Mouse (Mus musculus) right cerebral cortex, postnatal 10 days (tissue): ENCODE results near the gene Dlk1.

Experiments
- DNase-seq, 2 experiments: peaks; one replicate each; pipeline ENCODE4 v3.0.0; 2021; ENCODE audit warnings: low spot score in 2 of 2

The Dlk1 gene

GRCm38 (mm10) chr12:109452592-109452991 is at the start of gene Dlk1:
Gene Dlk1 (plus strand): TSS chr12:109452823.
- no peak for DNase-seq

GRCm38 (mm10) chr12:109402943-109403342 is 49.7 kb upstream of the Dlk1 start:
- no peak for DNase-seq

- DNase-seq = no peak
Measured at GRCm38 (mm10) chr12:109403752-109404151, 48.9 kb upstream of the Dlk1 start.

GRCm38 (mm10) chr12:109406018-109406417 is 46.6 kb upstream of the Dlk1 start:
- no peak for DNase-seq

GRCm38 (mm10) chr12:109410723-109411122 is 41.9 kb upstream of the Dlk1 start:
- DNase-seq = no peak

GRCm38 (mm10) chr12:109411172-109412070 is 41.2 kb upstream of the Dlk1 start:
- DNase-seq = no peak

- DNase-seq = no peak
Measured at GRCm38 (mm10) chr12:109412071-109412440, 40.6 kb upstream of the Dlk1 start.

GRCm38 (mm10) chr12:109412675-109413074 is 39.9 kb upstream of the Dlk1 start:
- no peak for DNase-seq

GRCm38 (mm10) chr12:109413321-109413720 is 39.3 kb upstream of the Dlk1 start:
- DNase-seq = no peak

- DNase-seq = no peak
Measured at GRCm38 (mm10) chr12:109416681-109417080, 35.9 kb upstream of the Dlk1 start.

- DNase-seq = no peak
Measured at GRCm38 (mm10) chr12:109417476-109418201, 35.0 kb upstream of the Dlk1 start.

GRCm38 (mm10) chr12:109420006-109420405 is 32.6 kb upstream of the Dlk1 start:
- no peak for DNase-seq

- no peak for DNase-seq
Measured at GRCm38 (mm10) chr12:109423163-109423562, 29.5 kb upstream of the Dlk1 start.

GRCm38 (mm10) chr12:109423716-109424429 is 28.8 kb upstream of the Dlk1 start:
- DNase-seq = no peak

- peak in 1 of 2 experiments; percentile 60 for DNase-seq
Measured at GRCm38 (mm10) chr12:109424753-109425332, 27.8 kb upstream of the Dlk1 start.

- DNase-seq = no peak
Measured at GRCm38 (mm10) chr12:109425982-109426381, 26.6 kb upstream of the Dlk1 start.

GRCm38 (mm10) chr12:109432475-109433130 is 20.0 kb upstream of the Dlk1 start:
- DNase-seq = no peak

- DNase-seq = no peak
Measured at GRCm38 (mm10) chr12:109436367-109436807, 16.2 kb upstream of the Dlk1 start.

GRCm38 (mm10) chr12:109436852-109437251 is 15.8 kb upstream of the Dlk1 start:
- no peak for DNase-seq

- DNase-seq = peak; percentile 44 to 76
Measured at GRCm38 (mm10) chr12:109437559-109438350, 14.9 kb upstream of the Dlk1 start.
